Mouse (Mus musculus) forebrain, embryonic 15.5 days (tissue): ENCODE measurements around the gene Evi2a. TPM values are rescaled to one million over a fixed set of nuclear protein-coding genes. Genes with fewer than 3 reads are reported as not detected.

Source experiments
- ATAC-seq: fragments of 200-750 bp; cut with Nextera tagmentation; replicated peaks from 2 replicates; pipeline ENCODE4 v1.8.0; 2017; ENCODE audit warnings: mild to moderate bottlenecking, moderate TSS enrichment, moderate library complexity
- H3K27ac ChIP-seq: fragments of 300-500 bp; sonication (generic); replicated peaks from 2 replicates; pipeline ENCODE4 v1.5.1; 2015; ENCODE audit warnings: mild to moderate bottlenecking, inconsistent platforms
- H3K27me3 ChIP-seq: fragments of 300-500 bp; sonication (generic); 2 replicates; pipeline ENCODE4 v1.6.1; 2015; ENCODE audit warnings: inconsistent platforms
- H3K36me3 ChIP-seq: fragments of 300-500 bp; sonication (generic); 2 replicates; pipeline ENCODE4 v1.6.1; 2015; ENCODE audit warnings: mild to moderate bottlenecking, inconsistent platforms
- H3K4me1 ChIP-seq: fragments of 300-500 bp; sonication (generic); 2 replicates; pipeline ENCODE4 v1.6.1; 2015; ENCODE audit warnings: inconsistent platforms
- H3K4me2 ChIP-seq: fragments of 300-500 bp; sonication (generic); replicated peaks from 2 replicates; pipeline ENCODE4 v1.6.1; 2015; ENCODE audit warnings: mild to moderate bottlenecking, inconsistent platforms
- H3K4me3 ChIP-seq: fragments of 300-500 bp; sonication (generic); 2 replicates; pipeline ENCODE4 v1.5.1; 2015; ENCODE audit warnings: mild to moderate bottlenecking, inconsistent platforms
- H3K9ac ChIP-seq: fragments of 300-500 bp; sonication (generic); replicated peaks from 2 replicates; pipeline ENCODE4 v1.6.1; 2015; ENCODE audit warnings: mild to moderate bottlenecking, inconsistent platforms
- H3K9me3 ChIP-seq: fragments of 300-500 bp; sonication (generic); 2 replicates; pipeline ENCODE4 v1.6.1; 2016; ENCODE audit warnings: inconsistent platforms
- WGBS: fragments of 180-500 bp; shearing (Covaris S2); methylation state at CpG from one replicate; pipeline ENCODE4 v1.1.7; 2015; ENCODE audit warnings: mixed read lengths; 5-methylcytosine and 5-hydroxymethylcytosine counted together
- polyA plus RNA-seq: library from polyadenylated mRNA; unstranded; fragments of >200 nt; fragmentation: Nextera tagmentation; extraction: Ambion mirVana; gene quantifications from 2 replicates; pipeline ENCODE4 v1.2.1, GENCODE M21; 2015

The Evi2a gene
- polyA plus RNA-seq, 1 experiment from 2014 or later: 3.9 TPM

DNA sequence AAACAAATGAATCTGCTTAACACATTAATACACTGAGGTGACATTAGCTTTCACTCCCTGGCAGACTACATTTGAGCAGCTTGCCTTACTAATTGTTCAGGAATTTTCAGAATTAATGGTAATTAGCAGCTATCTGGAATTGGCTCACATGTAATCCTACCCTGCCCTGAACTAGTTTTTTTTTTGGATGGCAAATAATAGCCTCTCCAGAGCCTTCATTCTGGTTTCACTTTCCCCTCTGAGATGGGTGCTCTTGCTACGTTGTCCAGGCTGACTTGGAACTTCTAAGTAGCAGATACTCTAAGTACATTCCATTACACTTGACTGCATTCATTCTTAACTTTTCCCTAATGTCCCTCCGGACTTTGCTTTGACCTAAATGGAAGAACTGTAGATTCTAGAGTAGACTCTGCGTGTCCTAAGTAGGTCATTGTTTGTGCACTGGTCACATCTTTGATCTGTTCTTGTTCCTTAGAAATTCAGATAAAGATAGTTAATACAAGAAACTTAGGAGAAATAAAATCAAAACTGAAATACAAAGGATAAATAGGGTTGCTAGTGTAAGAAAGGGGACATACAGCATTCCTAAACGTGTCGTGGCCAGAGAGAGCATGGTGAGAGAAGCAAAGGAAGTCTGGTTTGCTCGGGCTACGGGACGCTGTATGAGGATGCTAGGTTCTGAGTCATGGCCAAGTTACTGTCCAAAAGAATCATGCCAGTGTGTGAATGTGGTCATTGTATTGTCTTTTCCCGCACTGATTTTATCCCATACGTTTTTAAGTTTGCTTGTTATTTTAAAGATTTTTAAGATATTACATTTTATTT is 35.2 kb downstream of the Evi2a start:
- Histone ChIP-seq H3K27me3 (no peaks in the 10 kb centered on the region), H3K27ac (peak overlapping the region; percentile 27; the same call in 1 of the 2 replicates), H3K4me1 (peaks cover 13% of the 10 kb centered on the region), H3K9ac (no peak overlapping the region), H3K4me2 (no peak overlapping the region), H3K4me3 (no peak overlapping the region), H3K9me3 (no peaks in the 10 kb centered on the region), H3K36me3 (peaks cover 2% of the 10 kb centered on the region; the same call in 1 of the 2 replicates)
- ATAC-seq: no peak
- WGBS: 45% methylated on average over 10 of the region's 10 CpGs

GRCm38 (mm10) chr11:79484721-79485120 is 45.7 kb downstream of the Evi2a start:
- Histone ChIP-seq H3K9ac (no peak overlapping the region), H3K4me1 (no peaks in the 10 kb centered on the region), H3K36me3 (peaks cover 13% of the 10 kb centered on the region; the same call in 1 of the 2 replicates), H3K27me3 (no peaks in the 10 kb centered on the region), H3K27ac (no peak overlapping the region), H3K4me3 (no peak overlapping the region), H3K9me3 (no peaks in the 10 kb centered on the region), H3K4me2 (no peak overlapping the region)
- ATAC-seq: no peak

DNA sequence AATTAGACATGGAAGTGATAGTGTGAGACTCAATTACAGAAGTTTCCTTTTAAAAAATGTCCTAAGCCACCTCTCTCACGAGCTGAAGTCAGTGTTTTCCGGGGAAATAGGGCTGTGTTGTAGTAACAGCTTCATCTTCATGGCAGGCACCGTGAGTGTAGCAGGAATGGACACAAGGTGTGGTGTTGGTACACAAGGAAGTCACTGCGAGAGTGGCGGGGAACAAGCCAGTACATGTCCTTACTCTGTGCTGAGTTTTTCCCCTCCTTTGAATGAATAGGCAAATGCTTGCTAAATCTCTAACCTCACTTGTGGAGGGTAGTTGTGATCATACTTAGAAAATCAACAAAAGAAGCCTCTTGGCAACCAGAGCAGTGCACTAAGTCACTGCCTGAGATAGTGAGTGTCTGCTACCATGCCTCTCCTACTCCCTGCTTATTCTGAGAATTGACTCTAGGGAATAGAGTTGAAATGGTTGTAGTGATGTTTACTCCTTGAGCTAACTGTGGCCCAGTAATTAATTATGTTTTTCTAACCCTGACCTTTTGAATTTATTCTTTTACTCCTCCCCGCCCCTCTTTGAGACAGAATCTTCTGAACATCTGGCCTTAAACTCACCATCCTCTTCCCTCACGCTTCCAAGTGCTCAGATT is 46.4 kb downstream of the Evi2a start:
- H3K36me3 ChIP-seq: peaks cover 13% of the 10 kb centered on the region; the same call in 1 of the 2 replicates
- H3K4me1 ChIP-seq: no peaks in the 10 kb centered on the region
- H3K4me3 ChIP-seq: no peak overlapping the region
- 89% methylated on average over 7 of the region's 7 CpGs for WGBS
- H3K27me3 ChIP-seq: no peaks in the 10 kb centered on the region
- ATAC-seq: no peak
- H3K9ac ChIP-seq: no peak overlapping the region
- H3K27ac ChIP-seq: no peak overlapping the region
- no peak overlapping the region for H3K4me2 ChIP-seq
- H3K9me3 ChIP-seq: no peaks in the 10 kb centered on the region

DNA sequence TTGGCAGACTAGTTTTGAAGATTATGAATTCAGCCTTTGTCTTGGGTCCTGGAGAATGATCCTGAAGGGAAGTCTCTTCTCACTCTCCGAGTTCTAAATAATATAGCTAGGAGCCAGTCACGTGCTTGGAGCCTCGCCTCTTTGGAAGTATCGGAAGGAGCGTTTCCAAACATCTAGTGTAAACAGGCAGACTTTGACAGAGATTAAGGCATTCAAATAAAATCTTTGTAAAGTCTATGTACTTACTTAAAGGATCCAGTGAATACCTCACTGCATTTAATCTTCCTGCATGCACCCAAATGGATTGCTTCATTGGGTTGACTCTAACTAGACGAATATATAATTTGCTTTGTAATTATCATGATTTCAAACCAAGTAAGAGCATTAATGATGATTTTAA is 47.0 kb downstream of the Evi2a start:
- H3K9me3 ChIP-seq: no peaks in the 10 kb centered on the region
- H3K4me2 ChIP-seq: no peak overlapping the region
- no peak overlapping the region for H3K4me3 ChIP-seq
- no peak overlapping the region for H3K9ac ChIP-seq
- 88% methylated on average over 6 of the region's 6 CpGs for WGBS
- no peak overlapping the region for H3K27ac ChIP-seq
- no peak for ATAC-seq
- no peaks in the 10 kb centered on the region for H3K4me1 ChIP-seq
- H3K27me3 ChIP-seq: no peaks in the 10 kb centered on the region
- peaks cover 14% of the 10 kb centered on the region; the same call in 1 of the 2 replicates for H3K36me3 ChIP-seq

Other genes with a start within 250 kb of the Evi2a start
- gene Gm9964, start 233.7 kb downstream of the Evi2a start, polyA plus RNA-seq: not detected in 2 replicates
- gene Nf1, start 190.9 kb downstream of the Evi2a start, polyA plus RNA-seq: 5.9 and 6.4 TPM in 2 replicates
- 2.3 and 3.0 TPM in 2 replicates for gene Omg, start 26.5 kb downstream of the Evi2a start, polyA plus RNA-seq
- gene Evi2b, start 6.8 kb downstream of the Evi2a start, polyA plus RNA-seq: not detected in 2 replicates
- gene Evi2, start within 50 bp of the Evi2a start, polyA plus RNA-seq: 0.45 and 0.59 TPM in 2 replicates
- gene Rab11fip4, start 60.6 kb upstream of the Evi2a start, polyA plus RNA-seq: 25.6 TPM in 2 replicates